Mouse (Mus musculus) myocyte (in vitro differentiated cells): ENCODE results near the gene Rita1.

ENCODE experiments used
- CEBPB ChIP-seq: IDR thresholded peaks from 2 replicates; pipeline ENCODE4 v1.6.1; 2011; ENCODE audit warnings: mild to moderate bottlenecking, moderate library complexity; ENCODE audit not compliant: poor library complexity, insufficient read depth, severe bottlenecking
- E2F4 ChIP-seq: IDR thresholded peaks from one replicate; pipeline ENCODE4 v1.6.1; 2011; ENCODE audit warnings: mild to moderate bottlenecking, control low read depth, moderate library complexity; ENCODE audit not compliant: insufficient read depth
- MAX ChIP-seq: IDR thresholded peaks from one replicate; pipeline ENCODE4 v1.6.1; 2011; ENCODE audit warnings: low read depth, mild to moderate bottlenecking, control low read depth
- MYOD1 ChIP-seq, 3 experiments: IDR thresholded peaks; one replicate each; pipeline ENCODE4 v1.6.1; 2011; ENCODE audit warnings: control low read depth in 2 of 3, low read depth in 2 of 3, mild to moderate bottlenecking in 2 of 3, moderate library complexity in 1 of 3; ENCODE audit not compliant: insufficient read length in 2 of 3, control insufficient read depth in 1 of 3
- MYOG ChIP-seq, 3 experiments: IDR thresholded peaks; one replicate each; pipeline ENCODE4 v1.6.1; 2011; ENCODE audit warnings: control low read depth in 2 of 3, low read depth in 2 of 3, mild to moderate bottlenecking in 2 of 3; ENCODE audit not compliant: insufficient read length in 2 of 3, control insufficient read depth in 1 of 3, insufficient read depth in 1 of 3
- POLR2A ChIP-seq: IDR thresholded peaks from one replicate; pipeline ENCODE4 v1.6.1; 2011; ENCODE audit warnings: low read depth, mild to moderate bottlenecking, control low read depth, moderate library complexity; ENCODE audit not compliant: insufficient read length
- POLR2AphosphoS2 ChIP-seq: IDR thresholded peaks from one replicate; pipeline ENCODE4 v1.6.1; 2011; ENCODE audit warnings: low read depth, control low read depth; ENCODE audit not compliant: insufficient read length
- SRF ChIP-seq: IDR thresholded peaks from one replicate; pipeline ENCODE4 v1.6.1; 2011; ENCODE audit warnings: low read depth; ENCODE audit not compliant: control insufficient read depth, insufficient read length
- TCF12 ChIP-seq: IDR thresholded peaks from one replicate; pipeline ENCODE4 v1.6.1; 2011; ENCODE audit warnings: mild to moderate bottlenecking, control low read depth; ENCODE audit not compliant: poor library complexity, insufficient read depth, severe bottlenecking
- TCF3 ChIP-seq: IDR thresholded peaks from one replicate; pipeline ENCODE4 v1.6.1; 2011; ENCODE audit warnings: low read depth, control low read depth; ENCODE audit not compliant: insufficient read length
- USF1 ChIP-seq: IDR thresholded peaks from one replicate; pipeline ENCODE4 v1.6.1; 2011; ENCODE audit warnings: low read depth, mild to moderate bottlenecking, control low read depth, moderate library complexity

DNA sequence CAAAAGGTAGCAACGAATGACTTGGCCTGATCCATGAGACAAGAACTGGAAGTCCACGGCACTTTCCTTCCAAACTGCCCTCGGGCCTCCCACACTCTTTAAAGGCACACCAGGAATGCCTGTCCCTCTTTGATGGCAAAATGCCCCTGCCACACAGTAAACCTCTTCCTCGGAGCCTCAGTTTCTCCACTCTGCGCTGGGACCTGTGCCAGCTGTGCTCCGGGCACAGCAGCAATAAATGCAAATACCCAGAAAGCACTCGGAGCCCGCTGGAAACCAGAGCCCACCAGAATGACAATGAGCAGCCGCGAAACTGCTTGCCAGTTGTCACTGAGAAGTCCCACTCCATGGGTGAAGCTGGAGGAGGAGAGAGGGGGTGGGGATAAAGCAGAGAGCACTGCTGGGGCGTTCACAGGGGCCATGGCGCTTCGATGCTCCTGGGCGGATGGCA lies 44.6 kb downstream of the Rita1 start:
- no peak for TF ChIP-seq POLR2A
- TF ChIP-seq MYOG (IDR thresholded peaks at IDR 0.05; ENCODE audit: control insufficient read depth in 1 of 3, insufficient read depth in 1 of 3, insufficient read length in 2 of 3, low read depth in 2 of 3): no peak
- no peak for TF ChIP-seq SRF
- no peak for TF ChIP-seq E2F4
- no peak for TF ChIP-seq TCF12
- TF ChIP-seq MAX: no peak
- TF ChIP-seq POLR2AphosphoS2: no peak
- TF ChIP-seq USF1: no peak
- TF ChIP-seq TCF3: no peak
- no peak for TF ChIP-seq MYOD1 (IDR thresholded peaks at IDR 0.05; ENCODE audit: control insufficient read depth in 1 of 3, insufficient read length in 2 of 3, low read depth in 2 of 3)
- no peak for TF ChIP-seq CEBPB
